Mouse (Mus musculus): Measurements from ENCODE around the gene Lmtk3.

- TF ChIP-seq GATA1 (IDR thresholded peaks at IDR 0.05; ENCODE audit: borderline replicate concordance, low read length) (no peak), FLI1 (IDR thresholded peaks at IDR 0.05; ENCODE audit: low read length) (no peak)
Observed at GRCm38 (mm10) chr7:45739162-45739763, 44.3 kb upstream of the Lmtk3 start.
